Mouse (Mus musculus) G1E (cell line): Measurements from ENCODE around the gene Gm20929. TPM values are rescaled to one million over a fixed set of nuclear protein-coding genes. Genes with fewer than 3 reads are reported as not detected.
"Not testable (repeated sequence)": the region's sequence is repeated elsewhere in the genome, so short reads cannot be mapped to it uniquely, and the experiment has no call there.

ENCODE experiments used
- ATAC-seq: 2 replicates; pipeline ENCODE4 v1.8.0; 2016; ENCODE audit warnings: mild to moderate bottlenecking; ENCODE audit not compliant: insufficient number of reproducible peaks, poor library complexity, low FRiP score, severe bottlenecking; ENCODE audit errors: extremely low read depth
- DNase-seq: peaks from one replicate; pipeline ENCODE4 v3.0.0; 2012; ENCODE audit warnings: low spot score
- H3K27me3 ChIP-seq: 2 replicates; pipeline ENCODE4 v1.6.1; 2012; ENCODE audit warnings: mild to moderate bottlenecking, low read length, inconsistent platforms; ENCODE audit not compliant: insufficient read depth
- H3K36me3 ChIP-seq: replicated peaks from 2 replicates; pipeline ENCODE3; 2012; ENCODE audit warnings: mild to moderate bottlenecking, inconsistent platforms
- H3K4me1 ChIP-seq: 2 replicates; pipeline ENCODE4 v1.6.1; 2012; ENCODE audit warnings: low read depth, low read length, inconsistent platforms, mixed read lengths; ENCODE audit not compliant: insufficient read depth
- H3K4me3 ChIP-seq: 2 replicates; pipeline ENCODE4 v1.5.1; 2012; ENCODE audit warnings: low read depth, mild to moderate bottlenecking, inconsistent platforms, low read length, moderate library complexity, mixed read lengths
- H3K9me3 ChIP-seq: replicated peaks from 2 replicates; pipeline ENCODE4 v1.6.1; 2012; ENCODE audit warnings: inconsistent platforms
- polyA plus RNA-seq: library from polyadenylated mRNA; stranded (reverse); fragments of >175 nt; gene quantifications from 2 replicates; pipeline ENCODE4 v1.2.3, GENCODE M21; 2012
- total RNA-seq, 2 experiments: library from RNA; stranded (forward) in 1 of 2; stranded (reverse) in 1 of 2; fragments of 200-1000 nt in 1 of 2; fragments of >200 nt in 1 of 2; fragmentation: Nextera tagmentation in 1 of 2; gene quantifications; 2 replicates each; pipeline ENCODE4 v1.2.3; 2014 to 2017

The Gm20929 gene
- total RNA-seq (2014; fragmentation: Nextera tagmentation): not detected in 2 replicates
- not detected in 2 replicates for total RNA-seq (2017)
- not detected in 2 replicates for polyA plus RNA-seq

- ATAC-seq, DNase-seq, H3K27me3 ChIP-seq, H3K36me3 ChIP-seq, H3K4me3 ChIP-seq, H3K4me1 ChIP-seq, H3K9me3 ChIP-seq: not testable (repeated sequence)
These were observed at the start of gene Gm20929 for GRCm38 (mm10) chrY:53843649-53844048. Gene Gm20929 (plus strand): TSS chrY:53843949.
